ENCODE assay signal across 23 mouse cellular contexts in the genomic region with DNA sequence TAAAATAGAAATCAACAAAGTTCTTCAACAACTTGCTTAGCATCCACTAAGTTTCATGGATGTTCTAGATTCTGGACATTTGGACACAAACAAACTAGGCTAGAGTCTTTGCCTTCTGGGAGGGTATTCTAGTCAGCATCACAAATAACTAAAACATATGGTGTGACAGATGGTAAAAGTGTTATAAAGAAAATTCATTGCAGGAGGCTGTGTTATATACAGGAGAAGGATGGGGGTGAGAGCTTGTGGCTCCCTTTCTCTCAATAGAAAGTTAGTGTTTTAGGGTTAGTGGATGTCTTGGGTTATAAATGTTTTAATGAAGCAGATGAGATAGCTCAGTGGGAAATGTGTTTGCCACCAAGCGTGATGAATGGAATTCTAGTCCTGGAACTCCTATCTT. TPM values are rescaled to one million over a fixed set of nuclear protein-coding genes. Genes with fewer than 3 reads are reported as not detected.
DNase-seq lines count a peak whose midpoint lies in the region; ATAC-seq and TF ChIP-seq lines count a peak whose summit lies in the region.
"Had no signal": no experiment of that assay in that cellular context is flagged by ENCODE, and none has a peak within 500 bp of the region (broad histone marks: within the 10 kb centered on the region; RNA-seq: fewer than 3 reads in every experiment).

No protein-coding gene starts in this region.

- no peak overlapping the region for H3K9ac ChIP-seq in forebrain, embryonic 14.5 days (ENCODE audit: low read length)
- H3K9ac ChIP-seq: heart, embryonic 15.5 days; hindbrain, embryonic 14.5 days; limb, embryonic 12.5 days; liver, postnatal 0 days had no signal

- no peaks in the 10 kb centered on the region for H3K9me3 ChIP-seq in forebrain, embryonic 14.5 days (replicated peaks; ENCODE audit: control insufficient read depth, low read length)
- H3K9me3 ChIP-seq in forebrain, embryonic 10.5 days, result no peaks in the 10 kb centered on the region
- H3K9me3 ChIP-seq in limb, embryonic 10.5 days (replicated peaks), result no peaks in the 10 kb centered on the region
- H3K9me3 ChIP-seq: embryonic facial prominence, embryonic 10.5 days; heart, embryonic 15.5 days; limb, embryonic 12.5 days; midbrain, embryonic 10.5 days had no signal

- no peak overlapping the region for H3K4me3 ChIP-seq in forebrain, embryonic 14.5 days (ENCODE audit: low read depth, low read length)
- H3K4me3 ChIP-seq in forebrain, embryonic 10.5 days, result no peak overlapping the region
- no peak overlapping the region for H3K4me3 ChIP-seq in limb, embryonic 10.5 days
- H3K4me3 ChIP-seq: embryonic facial prominence, embryonic 10.5 days; heart, embryonic 15.5 days; limb, embryonic 12.5 days; midbrain, embryonic 10.5 days had no signal

- TF ChIP-seq CTCF in brain, embryonic 14.5 days (IDR thresholded peaks at IDR 0.05; ENCODE audit: borderline replicate concordance, extremely low read depth, insufficient read depth, insufficient read length), result no peak

- H3K4me1 ChIP-seq in forebrain, embryonic 14.5 days (ENCODE audit: control insufficient read depth, insufficient read depth, low read length), result no peaks in the 10 kb centered on the region
- H3K4me1 ChIP-seq in forebrain, embryonic 10.5 days, result no peaks in the 10 kb centered on the region
- no peaks in the 10 kb centered on the region for H3K4me1 ChIP-seq in limb, embryonic 10.5 days
- H3K4me1 ChIP-seq: embryonic facial prominence, embryonic 10.5 days; limb, embryonic 12.5 days; midbrain, embryonic 10.5 days had no signal

- 47% methylated on average over 1 of the region's 1 CpGs for WGBS in forebrain, embryonic 14.5 days
- WGBS in forebrain, embryonic 10.5 days, result 87% methylated on average over 1 of the region's 1 CpGs
- 71% methylated on average over 1 of the region's 1 CpGs for WGBS in limb, embryonic 10.5 days

- no peaks in the 10 kb centered on the region for H3K27me3 ChIP-seq in forebrain, embryonic 14.5 days (replicated peaks; ENCODE audit: control insufficient read depth, insufficient read depth, low read length)
- H3K27me3 ChIP-seq in forebrain, embryonic 10.5 days (ENCODE audit: poor library complexity, severe bottlenecking), result no peaks in the 10 kb centered on the region
- H3K27me3 ChIP-seq in limb, embryonic 10.5 days (ENCODE audit: low read depth, poor library complexity, severe bottlenecking), result no peaks in the 10 kb centered on the region
- H3K27me3 ChIP-seq: heart, embryonic 15.5 days; limb, embryonic 12.5 days had no signal

- no peak overlapping the region for H3K27ac ChIP-seq in forebrain, embryonic 14.5 days (ENCODE audit: low read depth, low read length)
- no peak overlapping the region for H3K27ac ChIP-seq in forebrain, embryonic 10.5 days
- no peak overlapping the region for H3K27ac ChIP-seq in limb, embryonic 10.5 days
- H3K27ac ChIP-seq: embryonic facial prominence, embryonic 10.5 days; heart, embryonic 15.5 days; hindbrain, embryonic 14.5 days; limb, embryonic 12.5 days; macrophage; midbrain, embryonic 10.5 days had no signal

- peak; percentile 48 for DNase-seq in forebrain, embryonic 14.5 days (ENCODE audit: low spot score)
- DNase-seq in forebrain, embryonic 10.5 days (ENCODE audit: extremely low spot score, low spot score), result no peak
- peak; percentile 55 for DNase-seq in brain, embryonic 14.5 days (ENCODE audit: low read depth)
- peak; percentile 41 for DNase-seq in cerebellum, adult 8-10 months
- peak; percentile 20 for DNase-seq in retina, embryonic 14.5 days (ENCODE audit: low spot score)
- DNase-seq in limb, embryonic 10.5 days (ENCODE audit: low spot score), result no peak
- DNase-seq in urinary bladder, postnatal 36 days (ENCODE audit: low spot score in 2 of 2), result no peak
- DNase-seq: adrenal gland, adult 2 months; gastrocnemius, postnatal 36 days; heart, postnatal 36 days; kidney, adult 8-10 months; kidney, postnatal 10 days; liver, postnatal 0 days; right cerebral cortex, postnatal 4 days; thymus, postnatal 25 days had no signal

- H3K36me3 ChIP-seq in forebrain, embryonic 14.5 days (ENCODE audit: control insufficient read depth, insufficient read depth, low read length), result no peaks in the 10 kb centered on the region
- H3K36me3 ChIP-seq in forebrain, embryonic 10.5 days (replicated peaks), result no peaks in the 10 kb centered on the region
- H3K36me3 ChIP-seq in limb, embryonic 10.5 days, result no peaks in the 10 kb centered on the region
- H3K36me3 ChIP-seq: embryonic facial prominence, embryonic 10.5 days; heart, embryonic 15.5 days; limb, embryonic 12.5 days; midbrain, embryonic 10.5 days had no signal

- peak; percentile 83; the same call in 1 of the 2 replicates for ATAC-seq in forebrain, embryonic 14.5 days
- ATAC-seq: liver, postnatal 0 days; lung, postnatal 0 days had no signal

- TF ChIP-seq POLR2A in brain, embryonic 14.5 days (IDR thresholded peaks at IDR 0.05; ENCODE audit: borderline replicate concordance, extremely low read depth, insufficient read depth, insufficient read length, poor library complexity, severe bottlenecking), result no peak

- no peak overlapping the region for H3K4me2 ChIP-seq in forebrain, embryonic 14.5 days (ENCODE audit: low read length)
- H3K4me2 ChIP-seq: heart, embryonic 15.5 days; hindbrain, embryonic 14.5 days; limb, embryonic 12.5 days; liver, embryonic 11.5 days had no signal

RNA-seq across cellular contexts. Expression of a gene that starts 13.1 kb away (rescaled TPM):
- polyA plus RNA-seq in forebrain, embryonic 14.5 days (2014; fragmentation: Nextera tagmentation; extraction: Ambion mirVana), result 4.4 and 8.0 TPM in 2 replicates
- 0.58 and 0.84 TPM in 2 replicates for polyA plus RNA-seq in forebrain, embryonic 10.5 days (2016; fragmentation: Nextera tagmentation; extraction: Ambion mirVana)
- polyA plus RNA-seq in brain, embryonic 14.5 days (2012; rRNA removed), result 14.8 and 27.9 TPM in 2 replicates
- polyA plus RNA-seq in limb, embryonic 10.5 days (2016; fragmentation: Nextera tagmentation; extraction: Ambion mirVana), result 0.09 and 0.11 TPM in 2 replicates
- polyA plus RNA-seq: liver, postnatal 0 days; macrophage had no signal

Comparison
In these comparisons a context has a peak if more than half of its experiments do, and no peak if none do; other contexts are left out.
1. DNase-seq: peak in forebrain, embryonic 14.5 days (single experiment), brain, embryonic 14.5 days (single experiment), cerebellum, adult 8-10 months (single experiment) and retina, embryonic 14.5 days (single experiment); none in forebrain, embryonic 10.5 days (single experiment), limb, embryonic 10.5 days (single experiment) and urinary bladder, postnatal 36 days (0 of 2).